Mouse (Mus musculus) gastrocnemius, adult 18-20 months (tissue): ENCODE results near the gene Rad9b. TPM values are rescaled to one million over a fixed set of nuclear protein-coding genes. Genes with fewer than 3 reads are reported as not detected.
"Not testable (repeated sequence)": the region's sequence is repeated elsewhere in the genome, so short reads cannot be mapped to it uniquely, and the experiment has no call there.

ENCODE experiments used
- DNase-seq: peaks from one replicate; pipeline ENCODE4 v3.0.0; 2021; ENCODE audit warnings: low spot score
- total RNA-seq, 2 experiments: library from RNA; stranded (reverse); gene quantifications; 2 replicates each; pipeline ENCODE4 v1.2.3; 2021

Gene Rad9b
- total RNA-seq, 2 experiments from 2014 or later: 0.27 to 0.69 TPM

DNA sequence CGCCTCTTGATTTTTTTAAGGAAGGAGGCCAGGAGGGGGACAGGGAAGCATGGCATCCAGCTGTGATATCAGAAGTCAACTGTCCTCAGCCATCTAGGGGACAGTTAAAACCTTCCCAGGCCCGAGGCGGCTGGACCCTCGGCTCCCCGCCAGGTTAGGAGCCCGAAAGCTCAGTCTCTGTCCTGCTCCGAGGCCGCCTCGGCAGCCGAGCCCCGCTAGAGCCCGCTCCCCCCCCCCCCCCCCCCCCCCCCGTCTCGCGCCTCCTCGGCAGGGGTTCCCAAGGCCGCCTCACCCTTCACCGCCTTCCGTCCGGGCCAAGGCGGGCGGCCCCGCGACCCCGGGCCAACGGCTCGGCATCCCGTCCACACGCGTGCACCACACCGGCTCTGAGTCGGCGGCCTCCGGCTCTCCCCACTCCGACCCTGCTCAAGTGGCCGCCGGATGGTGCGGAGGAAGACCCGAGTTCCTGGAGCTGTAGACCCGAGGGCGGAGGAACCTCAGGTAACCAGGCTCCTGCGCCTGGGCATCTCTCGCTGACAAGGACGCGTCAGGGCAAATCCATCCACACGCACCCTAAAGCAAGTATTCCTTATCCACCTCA lies 17.7 kb upstream of the Rad9b start, which contains the start of gene Gpn3:
Gene Gpn3, plus strand, starts transcription at position 286 of the 601 bp plus-strand sequence.
- no peak for DNase-seq

DNA sequence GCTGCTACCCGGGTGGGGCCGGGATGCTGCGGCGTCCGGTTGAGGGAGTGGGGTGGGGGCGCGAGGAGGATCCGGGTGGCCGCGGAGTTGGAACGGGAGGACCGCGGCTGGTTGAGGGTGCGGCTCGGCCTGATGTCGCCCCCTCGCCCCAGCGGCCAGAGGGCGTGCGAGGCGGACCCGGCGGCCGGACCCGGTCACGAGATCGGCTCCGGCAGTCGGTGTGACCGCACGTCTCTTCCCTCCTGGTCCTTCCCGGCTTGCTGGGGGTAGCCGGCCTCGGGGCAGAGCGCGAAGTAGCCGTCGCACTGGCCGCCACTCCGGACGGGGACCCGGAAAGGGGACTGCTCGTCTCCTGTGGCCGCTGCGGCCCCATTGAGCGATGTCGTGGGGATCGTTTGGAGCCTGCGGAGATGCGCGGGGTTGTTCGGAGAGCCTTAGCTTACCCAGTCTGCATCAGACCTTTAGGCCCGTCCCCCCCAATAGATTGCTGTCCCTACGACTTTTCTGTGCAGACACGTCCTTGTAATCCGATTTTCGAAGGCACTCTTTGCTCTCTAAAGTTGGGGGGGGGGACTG lies 547 bp upstream of the Rad9b start:
- no peak for DNase-seq

DNA sequence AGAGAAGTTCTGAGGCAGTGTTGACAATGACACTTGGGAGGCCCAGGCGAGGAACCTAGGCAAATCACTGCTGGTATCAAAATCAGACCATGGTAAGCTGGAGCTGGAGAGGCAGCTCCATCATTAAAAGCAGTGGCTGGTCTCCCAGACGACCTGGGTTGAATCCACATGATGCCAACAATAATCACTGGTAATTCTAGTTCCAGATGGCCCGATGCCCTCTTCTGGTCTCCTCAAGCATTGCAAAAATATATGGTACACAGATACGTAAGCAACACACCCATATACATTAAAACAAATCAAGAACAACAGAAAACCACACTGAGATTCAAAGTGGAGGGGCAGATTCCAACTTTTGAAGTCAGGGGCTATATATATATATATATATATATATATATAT lies 8.3 kb downstream of the Rad9b start:
- DNase-seq: no peak

DNA sequence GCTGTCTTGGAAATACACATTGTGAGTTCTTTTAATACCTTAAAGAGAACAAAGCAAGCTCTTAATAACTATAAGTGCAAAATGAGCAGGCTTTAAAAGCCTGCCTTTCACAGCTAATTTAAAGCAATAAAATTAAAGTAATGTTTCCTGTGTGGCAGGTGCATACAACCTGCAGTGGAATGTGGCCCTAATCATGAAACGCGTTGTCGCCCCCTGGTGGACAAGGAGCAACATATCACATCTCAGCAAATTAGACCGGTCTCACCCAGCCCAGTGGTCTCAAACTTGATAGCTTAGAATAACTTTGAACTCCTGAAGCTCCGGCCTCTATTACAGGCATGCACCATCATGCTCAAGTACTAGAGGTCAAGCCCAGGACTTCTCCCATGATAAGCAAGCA lies 9.8 kb downstream of the Rad9b start:
- peak; percentile 75 for DNase-seq

DNA sequence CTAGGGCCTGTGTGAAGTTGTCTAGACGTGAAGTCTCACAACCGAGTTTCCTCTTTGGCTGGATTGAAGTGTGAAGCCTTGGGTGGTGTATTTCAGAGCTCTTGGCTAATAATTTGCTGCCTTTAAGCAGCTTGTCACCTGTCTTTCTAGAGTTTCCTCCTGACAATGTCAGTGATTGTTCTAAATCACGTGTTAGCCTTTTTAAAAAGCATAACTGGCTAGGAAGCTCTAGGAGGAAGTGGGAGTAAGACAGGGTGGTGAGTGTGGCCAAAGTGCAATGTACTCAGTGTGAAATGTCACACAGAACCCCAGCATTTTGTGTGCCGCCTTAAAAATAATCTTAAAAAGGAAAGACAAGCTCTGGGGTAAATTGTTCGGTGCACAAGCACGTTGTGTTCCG lies 10.3 kb downstream of the Rad9b start:
- DNase-seq: no peak

DNA sequence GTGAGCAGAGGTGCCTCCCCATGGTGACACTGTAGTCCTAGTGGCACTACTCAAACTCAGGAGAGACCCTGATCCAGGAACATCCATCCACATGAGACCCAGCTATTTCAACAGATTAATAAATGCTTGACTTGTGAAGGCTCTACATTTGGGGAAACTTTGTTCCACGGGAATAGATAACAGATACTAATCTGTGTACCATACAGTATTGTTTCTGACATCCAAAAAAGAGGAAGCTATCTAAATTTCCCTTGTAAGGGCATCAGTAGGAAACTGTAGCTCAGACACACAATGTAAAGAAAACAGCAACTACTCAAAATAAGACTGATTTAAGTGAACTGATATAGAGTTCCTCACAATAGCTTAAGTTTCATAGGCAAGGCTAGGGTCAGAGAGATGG lies 11.2 kb downstream of the Rad9b start:
- no peak for DNase-seq

DNA sequence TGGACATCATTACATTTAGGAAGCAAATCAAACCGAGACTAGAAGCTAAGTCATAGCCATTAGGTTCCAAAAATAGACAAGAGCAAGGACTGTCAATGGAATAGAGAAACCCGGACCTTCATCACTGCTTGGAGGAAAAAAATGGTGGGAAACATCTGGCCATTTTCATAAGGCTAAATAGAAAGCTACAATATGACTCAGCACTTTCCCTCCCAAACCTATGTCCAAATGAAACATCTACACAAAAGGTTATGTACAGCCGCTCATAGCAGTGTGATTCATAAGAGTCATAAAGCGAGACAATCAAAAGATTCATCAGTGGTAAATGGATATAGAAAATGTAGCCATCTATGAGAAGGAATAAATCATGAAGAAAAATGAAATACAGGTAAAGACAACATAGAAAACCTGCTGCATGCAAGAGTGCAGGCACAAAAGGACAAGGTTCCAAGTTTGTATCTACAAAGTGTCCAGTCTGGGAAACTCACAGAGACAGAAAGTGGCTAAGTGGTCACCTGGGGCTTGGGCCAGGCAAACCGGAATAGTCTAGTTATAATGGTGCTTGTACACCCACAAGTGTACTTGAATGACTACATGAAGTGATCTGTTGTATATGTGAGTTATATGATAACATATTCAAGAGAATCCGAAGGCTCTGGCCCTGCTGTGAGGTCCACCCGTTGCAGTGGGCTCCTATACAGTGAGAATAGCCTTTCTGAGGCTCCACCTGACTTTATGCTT lies 17.3 kb downstream of the Rad9b start:
- DNase-seq: no peak

DNA sequence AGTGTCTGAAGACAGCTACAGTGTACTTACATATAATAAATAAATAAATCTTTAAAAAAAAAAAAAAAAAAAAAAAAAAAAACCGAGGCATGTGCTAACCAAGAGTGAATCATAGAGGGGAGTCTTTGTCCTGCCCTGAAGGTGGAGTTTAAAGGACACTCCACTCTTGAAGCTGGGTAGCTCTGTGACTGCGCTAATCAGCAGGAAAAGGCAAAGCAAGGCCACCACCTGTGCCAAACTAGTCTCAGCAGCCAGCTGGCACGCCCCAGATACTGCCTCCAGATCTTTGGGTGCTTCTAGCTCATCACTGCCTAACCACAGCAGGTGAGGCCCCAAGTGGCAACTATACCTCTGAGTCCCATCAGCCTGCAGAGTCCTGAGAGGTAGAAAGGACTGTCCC lies 19.4 kb downstream of the Rad9b start:
- no peak for DNase-seq

DNA sequence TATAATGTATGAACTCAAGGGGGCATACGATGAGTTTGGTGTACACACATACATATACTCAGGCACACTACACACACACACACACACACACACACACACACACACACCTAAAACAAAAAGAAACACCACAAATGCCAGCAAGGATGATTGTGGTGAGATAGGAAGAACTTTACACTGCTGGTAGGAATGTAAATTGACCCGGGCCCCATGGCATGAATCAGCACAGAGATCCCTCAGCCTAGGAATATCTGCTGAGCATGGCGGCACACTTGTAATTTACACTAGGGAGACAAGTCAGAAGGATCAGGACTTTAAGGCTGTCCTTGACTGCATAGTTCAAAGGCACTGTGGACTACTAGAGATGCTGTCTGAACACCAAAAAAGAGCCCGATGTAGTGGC lies 23.8 kb downstream of the Rad9b start:
- no peak for DNase-seq

DNA sequence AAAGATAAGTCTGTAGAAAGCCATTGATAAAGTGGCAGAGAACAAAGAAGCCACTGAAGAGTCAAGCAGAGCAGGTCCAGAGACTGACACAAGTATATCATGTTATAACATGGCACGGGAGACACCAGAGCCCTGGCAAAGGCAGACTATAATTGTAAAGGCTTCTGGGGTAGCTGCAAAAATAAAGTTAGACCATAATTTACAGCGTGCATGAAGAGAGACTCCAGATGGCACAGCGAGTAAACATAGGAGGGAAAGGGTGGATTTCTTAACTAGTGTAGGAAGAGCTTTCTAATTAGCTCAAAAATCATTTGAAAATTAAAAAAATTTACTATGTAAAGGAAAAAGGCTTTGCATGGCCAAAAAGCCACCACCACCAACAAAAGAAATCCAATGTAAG lies 26.8 kb downstream of the Rad9b start:
- no peak for DNase-seq

DNA sequence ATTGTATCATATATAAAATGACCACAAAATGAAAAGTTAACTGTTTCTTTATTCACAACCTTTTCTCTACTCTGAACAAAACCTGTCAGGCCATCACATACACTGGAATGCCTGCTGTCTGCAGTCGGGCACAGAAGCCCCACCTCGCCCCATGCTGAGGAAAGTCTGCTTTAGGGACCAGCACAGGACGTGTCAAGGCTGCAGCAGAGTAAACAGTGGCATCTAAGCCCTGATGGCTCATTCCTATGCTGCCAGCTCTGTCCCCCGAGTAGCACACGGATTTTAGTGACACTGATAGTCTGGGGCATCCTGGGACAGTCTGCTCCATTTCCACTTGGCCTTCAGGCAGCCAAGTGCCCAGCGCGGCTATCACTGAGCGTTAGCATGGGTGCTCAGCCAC lies 28.6 kb downstream of the Rad9b start:
- peak; percentile 39 for DNase-seq

DNA sequence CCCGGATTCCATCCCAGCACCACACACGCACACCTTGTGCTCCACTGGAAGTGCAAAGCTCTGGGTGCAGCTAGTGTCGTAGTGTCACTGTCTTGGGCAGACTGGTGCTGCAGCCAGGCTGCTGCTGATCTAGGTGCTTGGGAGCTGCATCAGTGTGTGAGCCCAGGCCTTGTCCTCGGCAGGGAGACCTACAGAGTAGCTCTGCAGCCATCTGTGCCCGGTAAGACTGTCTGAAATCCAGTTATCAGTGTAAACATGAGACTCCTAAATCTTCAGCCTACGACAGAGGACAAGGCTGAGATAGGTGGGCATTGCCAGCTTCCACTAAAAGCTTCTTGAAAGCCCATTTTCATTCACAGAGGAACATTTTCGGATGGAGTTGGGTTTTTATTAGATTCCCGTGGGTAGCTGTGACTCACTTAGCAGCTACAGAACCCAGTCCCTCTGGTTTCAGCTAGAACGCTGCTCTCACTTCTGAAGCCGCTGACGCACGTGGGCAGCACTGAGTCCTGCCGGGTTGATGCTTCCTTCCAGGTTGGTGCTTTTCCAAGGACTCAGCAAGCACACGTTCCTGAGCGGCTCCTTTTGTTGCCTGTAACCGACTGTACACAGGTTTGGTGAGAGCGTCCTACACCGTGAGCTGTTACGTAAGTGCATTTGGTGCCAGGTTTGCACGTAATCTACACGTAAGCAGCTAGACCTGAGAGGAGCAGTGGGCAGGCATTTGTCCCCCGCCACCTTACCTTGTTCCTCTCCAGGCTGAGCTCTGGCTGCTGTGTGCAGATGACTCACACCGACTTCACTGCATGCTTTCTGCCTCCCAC lies 29.2 kb downstream of the Rad9b start:
- peak; percentile 40 for DNase-seq

DNA sequence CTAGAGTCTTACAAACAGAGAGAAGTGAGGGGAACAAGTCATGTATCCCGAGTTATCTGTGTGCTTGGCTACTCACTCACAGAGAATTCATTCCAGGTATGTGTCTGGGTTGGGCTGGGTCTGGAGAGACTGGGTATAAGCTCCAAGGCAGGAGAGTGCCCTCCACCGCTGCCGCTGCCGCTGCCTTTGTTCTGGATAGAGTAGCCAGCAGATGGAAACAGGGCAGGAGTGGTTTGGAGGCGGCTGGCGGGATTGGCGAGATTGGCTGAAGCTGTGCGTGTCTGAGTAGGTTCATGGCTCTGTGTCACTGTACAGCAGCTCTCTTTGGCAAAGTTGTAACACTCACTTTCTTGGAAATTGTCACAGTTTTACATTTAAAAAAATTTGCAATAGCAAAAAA lies 30.5 kb downstream of the Rad9b start:
- no peak for DNase-seq

DNA sequence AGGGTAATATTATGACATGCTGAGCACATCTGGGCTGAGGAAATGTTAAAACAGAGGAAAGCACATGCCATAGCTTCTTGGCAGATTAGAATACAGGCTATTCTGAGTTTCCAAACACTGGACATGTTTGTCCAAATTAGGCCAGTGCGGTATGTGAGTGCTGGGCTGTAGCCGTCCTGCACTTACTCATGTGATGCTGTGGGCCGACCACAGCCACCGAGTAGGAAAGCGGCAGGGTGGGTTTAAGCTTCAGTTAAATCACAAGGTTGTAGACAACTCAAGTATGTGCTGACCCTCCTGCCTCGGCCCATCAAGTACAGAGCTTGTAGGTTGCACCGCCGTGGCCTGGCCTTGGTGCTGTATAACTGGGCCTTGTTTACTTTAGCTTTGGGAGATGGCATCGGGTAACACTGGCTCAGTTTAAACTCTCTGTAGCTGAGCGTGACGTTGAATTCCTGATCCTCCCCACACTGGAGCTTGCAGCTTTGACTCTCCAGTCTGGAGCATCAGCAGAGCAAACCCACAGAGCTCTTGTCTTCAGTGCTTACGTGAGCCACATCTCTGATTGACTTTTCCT lies 33.7 kb downstream of the Rad9b start:
- peak; percentile 39 for DNase-seq

DNA sequence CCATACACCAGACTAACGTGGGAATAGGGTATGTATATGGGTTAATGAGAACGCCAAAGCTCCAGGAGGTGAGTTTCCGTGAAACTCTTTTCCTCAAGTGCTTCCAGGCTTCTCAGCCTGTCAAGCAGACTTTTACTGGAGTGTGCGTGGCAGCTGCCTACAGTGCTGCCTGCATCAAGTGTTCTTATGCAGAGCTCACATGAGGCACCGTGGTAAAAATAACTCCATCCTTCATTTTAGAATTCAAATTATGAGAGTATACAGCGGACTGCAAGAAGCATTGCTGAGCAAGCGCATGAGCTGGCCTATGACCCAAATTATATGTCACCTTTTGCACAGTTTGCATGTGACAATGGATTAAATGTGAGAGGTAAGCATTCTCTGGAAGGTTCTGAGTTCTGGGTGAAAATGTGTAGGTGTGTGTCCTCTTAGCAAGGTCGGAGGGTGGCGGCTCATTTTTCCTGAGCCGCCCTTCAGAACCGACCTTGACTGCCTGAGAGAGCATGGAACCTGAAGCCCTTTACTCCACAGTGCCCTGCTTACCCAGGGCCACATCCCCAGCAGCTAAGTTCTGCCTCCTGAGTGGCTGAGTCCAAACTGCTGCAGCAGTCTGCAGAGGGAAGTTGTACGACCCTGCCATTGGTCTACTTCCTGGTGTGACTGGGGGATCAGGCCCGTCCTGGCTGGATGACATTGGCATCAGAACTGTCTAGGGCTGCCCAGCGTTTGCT lies 34.4 kb downstream of the Rad9b start:
- DNase-seq: peak; percentile 54

DNA sequence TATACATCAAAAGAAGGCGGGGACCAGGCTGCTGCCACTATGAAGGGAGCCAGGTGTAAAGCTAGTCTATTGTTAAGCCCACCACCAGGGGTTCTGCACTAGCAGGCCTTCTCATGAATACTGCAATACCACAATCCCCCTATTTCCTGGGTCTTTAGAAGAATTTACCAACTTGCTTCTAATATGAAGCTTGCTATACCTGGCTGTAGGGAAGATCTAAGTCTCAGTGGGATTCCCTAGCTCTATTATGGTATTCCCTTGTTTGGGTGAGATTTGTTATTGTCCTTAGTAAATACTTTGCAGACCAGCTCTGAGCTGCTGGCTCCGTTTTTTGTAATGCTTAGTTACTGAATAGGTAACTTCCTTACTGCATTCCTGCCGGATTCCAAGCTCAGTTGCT lies 35.1 kb downstream of the Rad9b start:
- not testable (repeated sequence) for DNase-seq

DNA sequence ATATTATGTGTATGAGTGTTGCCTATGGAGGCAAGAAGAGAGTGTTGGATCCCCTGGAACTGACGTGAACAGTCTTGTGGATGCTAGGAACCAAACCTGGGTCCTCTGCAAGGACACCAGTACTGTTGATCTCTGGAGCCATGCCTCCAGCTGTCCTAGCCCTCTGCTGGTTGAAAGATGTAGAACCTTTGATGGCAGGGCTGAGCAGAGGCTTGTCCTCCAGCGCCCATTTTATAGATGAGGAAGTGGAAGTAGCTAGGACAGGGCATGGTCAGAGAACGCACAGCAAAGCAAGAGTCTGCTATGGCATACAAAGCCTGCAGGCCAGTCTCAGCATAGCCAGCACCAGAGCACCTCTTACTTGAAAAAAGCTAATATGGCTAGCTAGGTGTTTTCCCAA lies 35.9 kb downstream of the Rad9b start:
- peak; percentile 45 for DNase-seq

DNA sequence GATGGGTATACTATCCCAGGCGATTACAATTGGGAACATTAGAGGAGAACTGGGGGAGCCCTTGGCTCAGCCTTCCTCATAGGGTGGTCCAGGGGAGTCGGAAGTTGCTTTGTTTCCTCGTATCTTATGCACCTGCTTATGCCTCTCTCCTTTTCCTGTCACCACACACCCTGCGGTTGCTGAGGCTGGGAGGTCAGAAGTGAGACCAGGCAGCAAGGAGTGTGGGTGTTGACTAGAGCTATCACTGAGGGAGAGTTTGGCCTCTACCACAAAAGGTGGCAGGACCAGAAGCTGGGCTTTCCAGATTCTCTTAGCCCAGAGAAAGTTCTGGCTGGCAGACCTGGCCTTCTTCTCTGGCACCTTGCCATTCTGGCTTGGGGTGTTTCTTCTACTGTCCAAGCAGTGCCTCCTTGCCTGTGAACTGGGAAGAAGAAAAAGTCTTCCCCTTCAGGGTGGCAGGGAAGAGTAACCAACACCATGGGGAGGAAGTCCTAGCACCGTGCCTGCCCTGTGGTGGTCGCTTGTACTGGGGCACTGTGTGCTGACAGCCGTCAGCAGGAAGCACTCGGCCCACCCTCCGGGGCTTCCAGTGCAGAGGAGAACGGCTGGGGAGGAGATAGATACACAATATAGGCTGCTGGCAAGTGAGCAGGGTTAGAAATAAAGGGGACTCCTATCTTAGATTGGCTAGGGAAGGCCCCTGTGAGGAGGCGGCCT lies 36.5 kb downstream of the Rad9b start:
- DNase-seq: peak; percentile 69

DNA sequence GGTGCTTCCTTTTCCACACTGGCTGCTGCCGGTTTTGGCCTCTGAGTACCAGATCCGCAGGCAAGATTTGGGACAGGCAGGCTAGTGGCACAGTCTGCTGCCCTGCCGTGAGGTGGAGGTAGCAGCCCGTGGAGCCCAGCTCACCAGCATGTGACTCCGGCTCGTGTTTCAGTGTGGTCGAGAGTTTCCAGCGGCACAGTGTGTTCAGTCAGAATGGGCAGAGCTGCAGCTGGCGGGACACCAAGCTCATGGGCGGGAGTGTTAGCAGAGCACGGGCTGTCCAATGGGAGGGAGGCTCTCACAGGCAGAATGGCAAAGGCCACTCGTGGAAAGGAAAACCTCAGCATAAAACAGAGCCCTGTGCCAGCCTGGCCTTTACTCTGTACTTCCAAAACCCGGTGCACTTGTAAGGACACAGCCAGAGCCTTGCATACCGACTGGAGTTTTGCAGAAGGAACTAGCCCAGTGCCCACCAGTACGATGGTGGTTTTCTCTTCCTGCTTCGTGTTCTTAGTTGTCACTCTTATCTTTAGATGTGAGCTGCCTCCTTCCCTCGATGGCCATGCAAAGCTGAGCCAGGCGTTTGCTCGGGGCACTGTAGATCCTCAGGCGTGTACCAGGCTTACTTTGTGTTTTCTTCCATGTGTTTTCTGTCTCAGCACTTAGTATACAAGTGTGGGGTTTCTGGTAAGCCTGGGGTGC lies 38.9 kb downstream of the Rad9b start:
- peak; percentile 98 for DNase-seq
